Mouse (Mus musculus): ENCODE measurements around the gene Slc24a1. TPM values are rescaled to one million over a fixed set of nuclear protein-coding genes. Genes with fewer than 3 reads are reported as not detected.
A peak's percentile ranks its signal among the peaks of the same experiment; 100 is the strongest.

The Slc24a1 gene
- polyA plus RNA-seq, 1 experiment from 2014 or later = 0.04 TPM

DNA sequence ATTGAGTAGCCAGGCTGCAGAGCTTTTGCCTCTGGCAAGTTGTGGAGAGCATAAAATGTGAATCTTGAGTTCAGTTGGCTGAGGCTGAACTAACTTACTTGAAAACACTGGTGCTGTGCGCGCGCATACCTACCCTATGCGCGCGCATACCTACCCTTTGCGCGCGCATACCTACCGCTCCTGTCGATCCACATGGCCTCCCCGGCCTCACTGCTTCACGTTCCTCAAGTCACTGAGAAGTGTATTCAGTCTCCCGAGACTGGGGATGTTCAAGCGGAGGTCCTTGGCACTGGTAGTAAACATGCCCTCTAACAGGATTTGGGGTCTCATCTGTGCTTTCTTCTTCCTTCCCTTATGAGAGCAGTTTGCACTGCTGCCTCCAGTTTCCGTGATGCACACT is 32.8 kb downstream of the Slc24a1 start:
- 43% methylated on average over 16 of the region's 16 CpGs for WGBS
- TF ChIP-seq CTCF (IDR thresholded peaks at IDR 0.05) = no peak
- no peak for TF ChIP-seq EP300 (IDR thresholded peaks at IDR 0.05)
- Histone ChIP-seq H3K9me3 (ENCODE audit: low read length) (no peaks in the 10 kb centered on the region), H3K4me1 (ENCODE audit: insufficient read depth, low read depth, low read length) (no peaks in the 10 kb centered on the region), H3K4me3 (ENCODE audit: low read depth, low read length) (peak overlapping the region; percentile 11), H3K27me3 (replicated peaks; ENCODE audit: insufficient read depth, low read length) (no peaks in the 10 kb centered on the region), H3K9ac (replicated peaks; ENCODE audit: low read depth) (no peak overlapping the region), H3K36me3 (ENCODE audit: insufficient read depth, low read length) (0 out of 2 replicates have a peak, but pooled peaks cover under 1% of the 10 kb centered on the region), H3K4me2 (replicated peaks; ENCODE audit: low read depth, low read length) (peak overlapping the region; percentile 37), H3K27ac (ENCODE audit: low read length) (no peak overlapping the region)
- DNase-seq (ENCODE audit: low spot score) (peak; percentile 44), ATAC-seq (no peak)

DNA sequence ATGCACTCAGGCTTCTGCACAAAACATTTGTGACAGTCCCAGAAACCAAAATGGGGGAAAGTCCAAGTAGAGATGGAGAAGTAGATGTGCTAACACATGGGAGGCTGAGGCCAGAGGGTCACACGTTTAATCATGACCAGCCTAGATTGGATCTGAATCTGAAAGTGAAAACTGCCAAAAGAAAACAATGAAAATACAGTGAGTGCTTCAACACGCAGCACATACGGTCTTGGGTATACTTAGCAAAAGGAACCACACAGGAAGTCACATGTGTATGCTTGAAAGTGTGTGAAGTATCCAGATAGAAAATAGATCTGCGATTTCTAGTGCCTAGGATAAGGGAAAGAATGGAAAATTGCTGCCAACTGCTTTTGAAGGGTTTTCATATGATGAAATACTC is 36.8 kb downstream of the Slc24a1 start:
- no peaks in the 10 kb centered on the region for H3K27me3 ChIP-seq (replicated peaks; ENCODE audit: insufficient read depth, low read length)
- no peak overlapping the region for H3K4me2 ChIP-seq (replicated peaks; ENCODE audit: low read depth, low read length)
- no peaks in the 10 kb centered on the region for H3K4me1 ChIP-seq (ENCODE audit: insufficient read depth, low read depth, low read length)
- no peaks in the 10 kb centered on the region for H3K9me3 ChIP-seq (ENCODE audit: low read length)
- 55% methylated on average over 4 of the region's 4 CpGs for WGBS
- TF ChIP-seq CTCF (IDR thresholded peaks at IDR 0.05) (no peak), EP300 (IDR thresholded peaks at IDR 0.05) (no peak)
- H3K4me3 ChIP-seq (ENCODE audit: low read depth, low read length) = no peak overlapping the region
- ATAC-seq = no peak
- H3K36me3 ChIP-seq (ENCODE audit: insufficient read depth, low read length) = peaks cover 8% of the 10 kb centered on the region; the same call in 1 of the 2 replicates
- no peak overlapping the region for H3K9ac ChIP-seq (replicated peaks; ENCODE audit: low read depth)
- no peak overlapping the region for H3K27ac ChIP-seq (ENCODE audit: low read length)
- no peak for DNase-seq (ENCODE audit: low spot score)

DNA sequence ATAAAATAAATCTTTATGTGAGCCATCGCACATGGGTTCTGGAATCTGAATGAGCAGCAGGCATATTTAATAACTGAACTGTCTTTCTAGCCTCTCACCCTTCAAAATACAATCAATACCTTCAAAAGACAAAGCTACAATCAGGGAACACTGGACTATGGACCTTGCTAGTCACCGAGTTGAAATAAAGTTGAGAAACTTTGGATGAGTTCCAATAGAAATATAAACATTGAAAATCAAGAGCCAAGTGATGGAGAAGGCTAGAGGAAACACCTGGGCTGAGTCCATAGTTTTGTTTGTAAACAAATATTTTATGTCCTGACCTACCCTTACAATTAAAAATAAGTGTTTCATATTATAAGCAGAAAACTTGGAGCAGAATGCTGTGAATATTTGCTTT is 37.4 kb downstream of the Slc24a1 start:
- Histone ChIP-seq H3K27ac (ENCODE audit: low read length) (no peak overlapping the region), H3K4me2 (replicated peaks; ENCODE audit: low read depth, low read length) (no peak overlapping the region), H3K9me3 (ENCODE audit: low read length) (no peaks in the 10 kb centered on the region), H3K36me3 (ENCODE audit: insufficient read depth, low read length) (peaks cover 8% of the 10 kb centered on the region; the same call in 1 of the 2 replicates), H3K9ac (replicated peaks; ENCODE audit: low read depth) (no peak overlapping the region), H3K4me3 (ENCODE audit: low read depth, low read length) (no peak overlapping the region), H3K27me3 (replicated peaks; ENCODE audit: insufficient read depth, low read length) (no peaks in the 10 kb centered on the region), H3K4me1 (ENCODE audit: insufficient read depth, low read depth, low read length) (no peaks in the 10 kb centered on the region)
- 50% methylated on average over 2 of the region's 2 CpGs for WGBS
- ATAC-seq (no peak), DNase-seq (ENCODE audit: low spot score) (no peak)
- TF ChIP-seq EP300 (IDR thresholded peaks at IDR 0.05) (0 out of 2 replicates have a peak, but pooled peaks have one; percentile 13), CTCF (IDR thresholded peaks at IDR 0.05) (no peak)

DNA sequence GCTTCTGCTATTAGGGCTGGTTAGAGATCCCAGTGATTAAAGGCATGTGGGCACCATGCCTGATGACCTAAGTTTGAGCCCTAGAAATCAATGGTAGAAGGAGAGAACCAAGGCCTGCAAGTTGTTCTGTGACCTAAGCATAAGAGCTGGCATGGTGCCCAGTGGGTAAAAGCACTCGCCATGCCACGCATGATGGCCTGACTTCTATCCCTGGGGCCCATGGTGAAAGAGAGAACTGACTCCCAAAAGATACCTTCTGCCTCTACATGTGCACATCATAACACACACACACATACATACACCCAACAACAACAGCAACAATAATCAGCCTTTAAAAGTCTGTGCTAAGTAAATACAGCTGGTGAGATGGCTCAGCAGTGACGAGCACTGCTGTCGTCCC is 38.0 kb downstream of the Slc24a1 start:
- no peaks in the 10 kb centered on the region for H3K27me3 ChIP-seq (replicated peaks; ENCODE audit: insufficient read depth, low read length)
- no peak overlapping the region for H3K4me3 ChIP-seq (ENCODE audit: low read depth, low read length)
- H3K4me1 ChIP-seq (ENCODE audit: insufficient read depth, low read depth, low read length) = no peaks in the 10 kb centered on the region
- 81% methylated on average over 4 of the region's 4 CpGs for WGBS
- DNase-seq (ENCODE audit: low spot score) (no peak), ATAC-seq (no peak)
- peaks cover 8% of the 10 kb centered on the region; the same call in 1 of the 2 replicates for H3K36me3 ChIP-seq (ENCODE audit: insufficient read depth, low read length)
- no peak overlapping the region for H3K4me2 ChIP-seq (replicated peaks; ENCODE audit: low read depth, low read length)
- TF ChIP-seq EP300 (IDR thresholded peaks at IDR 0.05) (no peak), CTCF (IDR thresholded peaks at IDR 0.05) (no peak)
- H3K9ac ChIP-seq (replicated peaks; ENCODE audit: low read depth) = no peak overlapping the region
- no peaks in the 10 kb centered on the region for H3K9me3 ChIP-seq (ENCODE audit: low read length)
- H3K27ac ChIP-seq (ENCODE audit: low read length) = no peak overlapping the region

DNA sequence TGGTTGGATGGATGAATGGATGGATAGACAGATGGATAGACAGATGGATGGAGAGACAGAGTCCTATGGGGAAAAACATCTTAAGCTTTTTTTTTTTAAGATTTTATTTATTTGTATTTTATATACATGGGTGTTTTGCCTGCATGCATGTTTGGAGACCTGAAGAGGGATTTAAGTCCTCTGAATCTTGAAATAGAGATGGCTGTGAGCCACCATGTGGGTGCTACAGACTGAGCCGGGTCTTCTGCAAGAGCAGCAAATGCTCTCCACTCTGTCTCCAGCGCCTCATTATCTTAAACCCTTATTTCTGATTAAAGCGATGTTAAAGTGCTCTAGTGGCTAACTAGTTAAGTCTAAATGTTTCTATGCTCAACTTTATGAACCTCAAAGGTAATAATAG is 44.0 kb downstream of the Slc24a1 start:
- no peak overlapping the region for H3K4me3 ChIP-seq (ENCODE audit: low read depth, low read length)
- ATAC-seq (no peak), DNase-seq (ENCODE audit: low spot score) (no peak)
- no peak overlapping the region for H3K4me2 ChIP-seq (replicated peaks; ENCODE audit: low read depth, low read length)
- no peaks in the 10 kb centered on the region for H3K9me3 ChIP-seq (ENCODE audit: low read length)
- no peaks in the 10 kb centered on the region for H3K4me1 ChIP-seq (ENCODE audit: insufficient read depth, low read depth, low read length)
- H3K27ac ChIP-seq (ENCODE audit: low read length) = no peak overlapping the region
- TF ChIP-seq CTCF (IDR thresholded peaks at IDR 0.05) (no peak), EP300 (IDR thresholded peaks at IDR 0.05) (no peak)
- H3K36me3 ChIP-seq (ENCODE audit: insufficient read depth, low read length) = peaks cover 6% of the 10 kb centered on the region; the same call in 1 of the 2 replicates
- H3K27me3 ChIP-seq (replicated peaks; ENCODE audit: insufficient read depth, low read length) = no peaks in the 10 kb centered on the region
- H3K9ac ChIP-seq (replicated peaks; ENCODE audit: low read depth) = no peak overlapping the region
- 90% methylated on average over 3 of the region's 3 CpGs for WGBS

DNA sequence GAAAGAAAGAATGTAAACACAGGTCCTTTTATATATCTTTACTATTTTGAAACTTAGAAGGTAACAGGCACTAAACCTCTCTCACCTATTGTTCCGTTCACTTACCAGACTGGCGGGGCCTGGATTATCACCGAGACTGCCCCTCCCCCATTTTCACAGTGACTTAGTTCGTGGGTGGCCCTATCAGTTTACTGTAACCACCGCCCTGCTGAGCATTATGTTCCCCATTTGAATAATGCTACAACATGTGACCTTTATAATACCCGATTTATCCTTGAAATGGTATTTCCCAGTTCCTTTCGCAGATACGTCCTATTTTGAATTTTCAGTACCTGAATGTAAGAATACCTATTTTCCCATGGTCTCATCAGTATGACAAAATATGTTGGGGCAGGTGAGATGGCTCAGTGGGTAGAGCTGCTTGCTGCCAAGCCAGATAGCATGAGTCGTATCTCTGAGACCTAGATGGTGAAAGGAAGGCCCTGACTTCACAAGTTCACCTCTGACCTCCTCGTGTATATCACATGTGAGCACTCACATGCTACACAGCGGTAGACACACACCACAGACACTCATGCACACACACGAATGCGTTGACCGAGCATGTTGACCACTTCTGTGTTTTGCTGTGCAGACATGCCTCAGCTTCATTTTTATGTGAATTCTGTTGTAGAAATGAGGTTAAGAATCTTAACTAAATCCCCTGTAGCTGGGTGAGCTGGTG is 46.3 kb downstream of the Slc24a1 start:
- H3K27ac ChIP-seq (ENCODE audit: low read length) = no peak overlapping the region
- H3K27me3 ChIP-seq (replicated peaks; ENCODE audit: insufficient read depth, low read length) = no peaks in the 10 kb centered on the region
- TF ChIP-seq EP300 (IDR thresholded peaks at IDR 0.05) (no peak), CTCF (IDR thresholded peaks at IDR 0.05) (no peak)
- H3K4me3 ChIP-seq (ENCODE audit: low read depth, low read length) = no peak overlapping the region
- DNase-seq (ENCODE audit: low spot score) (no peak), ATAC-seq (no peak)
- 84% methylated on average over 14 of the region's 14 CpGs for WGBS
- peaks cover 6% of the 10 kb centered on the region; the same call in 1 of the 2 replicates for H3K36me3 ChIP-seq (ENCODE audit: insufficient read depth, low read length)
- no peak overlapping the region for H3K4me2 ChIP-seq (replicated peaks; ENCODE audit: low read depth, low read length)
- H3K4me1 ChIP-seq (ENCODE audit: insufficient read depth, low read depth, low read length) = no peaks in the 10 kb centered on the region
- H3K9ac ChIP-seq (replicated peaks; ENCODE audit: low read depth) = no peak overlapping the region
- no peaks in the 10 kb centered on the region for H3K9me3 ChIP-seq (ENCODE audit: low read length)

Data from lung, postnatal 0 days (tissue).